Mouse (Mus musculus) left cerebral cortex, postnatal 36 days (tissue): ENCODE data around the gene Olfr902. TPM values are rescaled to one million over a fixed set of nuclear protein-coding genes. Genes with fewer than 3 reads are reported as not detected.
"Not testable (repeated sequence)": the region's sequence is repeated elsewhere in the genome, so short reads cannot be mapped to it uniquely, and the experiment has no call there.

Experiments
- DNase-seq, 2 experiments: peaks; one replicate each; pipeline ENCODE4 v3.0.0; 2021 to 2022; ENCODE audit warnings: low spot score in 2 of 2, mixed read lengths in 1 of 2
- intact Hi-C: fragments of 180-260 bp; cut with DNase I; formaldehyde crosslinking; loops from one replicate; pipeline ENCODE4 v1.15.1; 2025
- total RNA-seq, 2 experiments: library from RNA; stranded (reverse); gene quantifications; 2 replicates each; pipeline ENCODE4 v1.2.3; 2021

Gene Olfr902
- total RNA-seq, result not detected

- intact Hi-C loops, result no loop called here
- no peak for DNase-seq
Observed at GRCm38 (mm10) chr9:38447352-38447751, at the start of gene Olfr902. Gene Olfr902, plus strand, starts transcription at chr9:38447652.

- intact Hi-C loops, result no loop called here
- DNase-seq, result no peak
Observed at GRCm38 (mm10) chr9:38401398-38401797, 46.1 kb upstream of the Olfr902 start, which contains the start of gene Olfr147. Gene Olfr147, plus strand, starts transcription at chr9:38401698.

- intact Hi-C loops, DNase-seq: not testable (repeated sequence)
Observed at GRCm38 (mm10) chr9:38407502-38407901, 40.0 kb upstream of the Olfr902 start.

- intact Hi-C loops, DNase-seq: not testable (repeated sequence)
Observed at GRCm38 (mm10) chr9:38413502-38413901, 34.0 kb upstream of the Olfr902 start.

- intact Hi-C loops, result no loop called here
- no peak for DNase-seq
Observed at GRCm38 (mm10) chr9:38423801-38424200, 23.7 kb upstream of the Olfr902 start.

GRCm38 (mm10) chr9:38427026-38427425, 20.4 kb upstream of the Olfr902 start:
- DNase-seq, result no peak
- intact Hi-C loops, result no loop called here

- intact Hi-C loops, result no loop called here
- DNase-seq, result no peak
Observed at GRCm38 (mm10) chr9:38429155-38429554, 18.3 kb upstream of the Olfr902 start, which contains the start of gene Olfr901. Gene Olfr901, plus strand, starts transcription at chr9:38429455.

- intact Hi-C loops, result no loop called here
- DNase-seq, result no peak
Observed at GRCm38 (mm10) chr9:38462844-38463243, 15.4 kb downstream of the Olfr902 start, which contains the start of gene Olfr904. Gene Olfr904, plus strand, starts transcription at chr9:38463144.

GRCm38 (mm10) chr9:38470807-38471206, 23.4 kb downstream of the Olfr902 start, which contains the start of gene Olfr905:
Gene Olfr905, plus strand, starts transcription at chr9:38471107.
- intact Hi-C loops, result no loop called here
- no peak for DNase-seq

GRCm38 (mm10) chr9:38486785-38487184, 39.3 kb downstream of the Olfr902 start, which contains the start of gene Olfr906:
Gene Olfr906, plus strand, starts transcription at chr9:38487085.
- DNase-seq, result no peak
- intact Hi-C loops, result no loop called here

GRCm38 (mm10) chr9:38495501-38495900, 48.0 kb downstream of the Olfr902 start, which contains the start of gene Olfr907:
Gene Olfr907, plus strand, starts transcription at chr9:38495801.
- no peak for DNase-seq
- intact Hi-C loops, result no loop called here

Other genes with a start within 250 kb of the Olfr902 start
- gene Olfr893, start 239.3 kb upstream of the Olfr902 start, total RNA-seq, result not detected
- not detected for gene Olfr894, start 229.6 kb upstream of the Olfr902 start, total RNA-seq
- not detected for gene Olfr143, start 194.9 kb upstream of the Olfr902 start, total RNA-seq
- not detected for gene Olfr895, start 179.8 kb upstream of the Olfr902 start, total RNA-seq
- gene Olfr896-ps1, start 156.5 kb upstream of the Olfr902 start, total RNA-seq, result not detected
- not detected for gene Olfr25, start 118.6 kb upstream of the Olfr902 start, total RNA-seq
- not detected for gene Olfr898, start 99.2 kb upstream of the Olfr902 start, total RNA-seq
- gene Olfr250, start 80.8 kb upstream of the Olfr902 start, total RNA-seq, result not detected
- gene Olfr251, start 70.6 kb upstream of the Olfr902 start, total RNA-seq, result not detected
- gene Olfr147, start 46.0 kb upstream of the Olfr902 start, total RNA-seq, result not detected
- gene Olfr901, start 18.2 kb upstream of the Olfr902 start, total RNA-seq, result not detected
- gene Olfr904, start 15.5 kb downstream of the Olfr902 start, total RNA-seq, result not detected
- not detected for gene Olfr905, start 23.5 kb downstream of the Olfr902 start, total RNA-seq
- gene Olfr906, start 39.4 kb downstream of the Olfr902 start, total RNA-seq, result not detected
- not detected for gene Olfr907, start 48.1 kb downstream of the Olfr902 start, total RNA-seq
- not detected for gene Olfr911-ps1, start 73.9 kb downstream of the Olfr902 start, total RNA-seq
- gene Olfr910, start 90.2 kb downstream of the Olfr902 start, total RNA-seq, result not detected
- not detected for gene Olfr912, start 132.5 kb downstream of the Olfr902 start, total RNA-seq
- not detected for gene Olfr913, start 145.1 kb downstream of the Olfr902 start, total RNA-seq
- gene Olfr914, start 157.4 kb downstream of the Olfr902 start, total RNA-seq, result not detected
- not detected for gene Olfr916, start 212.2 kb downstream of the Olfr902 start, total RNA-seq
- gene Olfr917, start 218.2 kb downstream of the Olfr902 start, total RNA-seq, result not detected
- gene Olfr918, start 226.9 kb downstream of the Olfr902 start, total RNA-seq, result not detected